Mouse (Mus musculus) activated CD4-positive, CD25-positive, alpha-beta regulatory T cell, adult 4 months (primary cell): ENCODE results near the gene Stard7. TPM values are rescaled to one million over a fixed set of nuclear protein-coding genes. Genes with fewer than 3 reads are reported as not detected.

Experiments used
- polyA plus RNA-seq, 2 experiments: library from polyadenylated mRNA; unstranded; fragments of 100-300 nt; shearing (Covaris generic); gene quantifications; one replicate each; pipeline ENCODE4 v1.2.1; 2017

The Stard7 gene
- polyA plus RNA-seq, 2 experiments from 2014 or later = 23.4 to 27.2 TPM

Other genes starting within 250 kb of the Stard7 start
- gene Blvra, start 199.6 kb upstream of the Stard7 start, polyA plus RNA-seq = 100 to 1,000 TPM; 115 to 117 TPM
- gene Ncaph, start 136.3 kb upstream of the Stard7 start, polyA plus RNA-seq = 10 to 100 TPM; 20.0 to 30.9 TPM
- 10 to 100 TPM; 59.9 to 60.8 TPM for gene Itpripl1, start 126.8 kb upstream of the Stard7 start, polyA plus RNA-seq
- gene 1810024B03Rik, start 61.9 kb upstream of the Stard7 start, polyA plus RNA-seq = 1 to 10 TPM in 1 of 2 experiments, under 1 TPM in 1; 0.92 to 1.5 TPM
- gene Snrnp200, start 61.8 kb upstream of the Stard7 start, polyA plus RNA-seq = 10 to 100 TPM; 34.2 to 51.7 TPM
- gene Ciao1, start 22.4 kb upstream of the Stard7 start, polyA plus RNA-seq = 10 to 100 TPM; 33.0 to 49.2 TPM
- gene Tmem127, start 22.3 kb upstream of the Stard7 start, polyA plus RNA-seq = 10 to 100 TPM; 50.2 to 63.5 TPM
- 10 to 100 TPM; 18.6 to 38.6 TPM for gene Dusp2, start 65.9 kb downstream of the Stard7 start, polyA plus RNA-seq
- under 1 TPM; 0.28 to 0.37 TPM for gene Astl, start 68.4 kb downstream of the Stard7 start, polyA plus RNA-seq
- gene Adra2b, start 93.0 kb downstream of the Stard7 start, polyA plus RNA-seq = not detected
- under 1 TPM in 1 of 2 experiments, not detected in 1; 0.33 TPM for gene Gpat2, start 155.0 kb downstream of the Stard7 start, polyA plus RNA-seq
- gene Fahd2a, start 174.3 kb downstream of the Stard7 start, polyA plus RNA-seq = 10 to 100 TPM; 48.1 to 48.7 TPM